Mouse (Mus musculus): ENCODE data around the gene S100a7a. TPM values are rescaled to one million over a fixed set of nuclear protein-coding genes. Genes with fewer than 3 reads are reported as not detected.

The S100a7a gene
- polyA plus RNA-seq, 1 experiment from 2014 or later: not detected

- no peak overlapping the region for H3K27ac ChIP-seq (replicated peaks)
- 86% methylated on average over 2 of the region's 2 CpGs for WGBS
Observed at GRCm38 (mm10) chr3:90631984-90632383, 21.8 kb upstream of the S100a7a start.

GRCm38 (mm10) chr3:90638511-90639275 lies 15.1 kb upstream of the S100a7a start:
- Histone ChIP-seq H3K27ac (replicated peaks) (no peak overlapping the region), H3K9ac (no peak overlapping the region), H3K9me3 (no peaks in the 10 kb centered on the region), H3K27me3 (no peaks in the 10 kb centered on the region), H3K4me3 (no peak overlapping the region), H3K4me1 (replicated peaks) (no peaks in the 10 kb centered on the region), H3K36me3 (no peaks in the 10 kb centered on the region), H3K4me2 (no peak overlapping the region)
- 91% methylated on average over 1 of the region's 1 CpGs for WGBS
- ATAC-seq (ENCODE audit: low FRiP score, low read depth): no peak

More at GRCm38 (mm10) chr3:90631984-90632383, 21.8 kb upstream of the S100a7a start:
- Histone ChIP-seq H3K4me3 (no peak overlapping the region), H3K36me3 (no peaks in the 10 kb centered on the region), H3K9ac (no peak overlapping the region), H3K9me3 (no peaks in the 10 kb centered on the region), H3K4me1 (replicated peaks) (no peaks in the 10 kb centered on the region), H3K27me3 (no peaks in the 10 kb centered on the region), H3K4me2 (no peak overlapping the region)
- no peak for ATAC-seq (ENCODE audit: low FRiP score, low read depth)

GRCm38 (mm10) chr3:90639511-90640154 lies 14.2 kb upstream of the S100a7a start:
- 53% methylated on average over 7 of the region's 7 CpGs for WGBS
- no peaks in the 10 kb centered on the region for H3K9me3 ChIP-seq

GRCm38 (mm10) chr3:90640981-90641380 lies 12.8 kb upstream of the S100a7a start:
- Histone ChIP-seq H3K4me2 (no peak overlapping the region), H3K4me3 (no peak overlapping the region), H3K27ac (replicated peaks) (no peak overlapping the region), H3K27me3 (no peaks in the 10 kb centered on the region), H3K4me1 (replicated peaks) (no peaks in the 10 kb centered on the region), H3K9me3 (no peaks in the 10 kb centered on the region), H3K36me3 (no peaks in the 10 kb centered on the region), H3K9ac (no peak overlapping the region)
- no peak for ATAC-seq (ENCODE audit: low FRiP score, low read depth)
- WGBS: 86% methylated on average over 7 of the region's 7 CpGs

More at GRCm38 (mm10) chr3:90639511-90640154, 14.2 kb upstream of the S100a7a start:
- no peaks in the 10 kb centered on the region for H3K4me1 ChIP-seq (replicated peaks)
- H3K36me3 ChIP-seq: no peaks in the 10 kb centered on the region
- ATAC-seq (ENCODE audit: low FRiP score, low read depth): no peak
- no peaks in the 10 kb centered on the region for H3K27me3 ChIP-seq
- no peak overlapping the region for H3K4me3 ChIP-seq
- no peak overlapping the region for H3K4me2 ChIP-seq
- H3K27ac ChIP-seq (replicated peaks): no peak overlapping the region
- H3K9ac ChIP-seq: no peak overlapping the region

DNA sequence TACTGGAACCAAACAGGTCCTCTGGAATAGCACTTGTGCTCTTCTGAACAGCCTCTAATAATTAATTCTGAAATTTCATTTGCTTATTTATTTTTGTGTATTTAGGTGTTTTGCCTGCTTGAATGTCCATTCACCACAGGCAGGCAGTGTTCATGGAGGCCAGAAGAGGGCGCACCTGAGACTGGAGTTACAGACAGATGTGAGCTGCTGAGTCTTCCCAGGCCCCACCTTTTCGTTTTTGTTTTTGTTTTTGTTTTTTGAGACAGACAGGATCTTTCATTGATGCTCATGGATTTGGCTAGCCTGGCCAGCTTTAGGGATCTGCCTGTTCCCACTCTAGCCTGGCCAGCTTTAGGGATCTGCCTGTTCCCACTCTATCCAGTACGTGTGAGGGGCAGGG lies 9.6 kb upstream of the S100a7a start:
- Histone ChIP-seq H3K4me2 (no peak overlapping the region), H3K4me1 (replicated peaks) (no peaks in the 10 kb centered on the region), H3K36me3 (no peaks in the 10 kb centered on the region), H3K4me3 (no peak overlapping the region), H3K9ac (no peak overlapping the region), H3K9me3 (no peaks in the 10 kb centered on the region), H3K27me3 (no peaks in the 10 kb centered on the region), H3K27ac (replicated peaks) (no peak overlapping the region)
- 48% methylated on average over 3 of the region's 3 CpGs for WGBS
- ATAC-seq (ENCODE audit: low FRiP score, low read depth): no peak

DNA sequence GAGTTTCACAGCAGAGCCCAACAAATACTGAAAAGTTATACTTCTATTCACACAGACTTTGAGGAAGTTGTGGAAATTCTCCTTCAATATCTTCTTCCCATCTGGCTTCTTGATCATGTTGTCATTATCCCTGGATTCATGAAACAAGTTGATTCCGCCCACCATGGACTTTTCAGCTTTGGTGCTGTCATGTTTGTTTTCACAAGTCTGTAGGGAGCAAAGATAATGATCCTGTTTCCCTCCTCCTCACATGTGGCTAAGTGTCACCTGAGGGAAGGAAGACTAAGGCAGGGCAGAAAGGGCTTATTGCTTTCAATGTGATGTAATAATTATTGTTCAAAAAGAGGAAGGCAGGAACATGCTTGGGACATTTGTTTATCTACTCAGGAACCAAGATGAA lies 6.5 kb upstream of the S100a7a start:
- no peak for ATAC-seq (ENCODE audit: low FRiP score, low read depth)
- H3K9ac ChIP-seq: no peak overlapping the region
- no peaks in the 10 kb centered on the region for H3K9me3 ChIP-seq
- no peak overlapping the region for H3K27ac ChIP-seq (replicated peaks)
- no peaks in the 10 kb centered on the region for H3K36me3 ChIP-seq
- no peaks in the 10 kb centered on the region for H3K27me3 ChIP-seq
- WGBS: 83% methylated on average over 1 of the region's 1 CpGs
- H3K4me2 ChIP-seq: no peak overlapping the region
- H3K4me1 ChIP-seq (replicated peaks): no peaks in the 10 kb centered on the region
- no peak overlapping the region for H3K4me3 ChIP-seq

- no peak overlapping the region for H3K4me3 ChIP-seq
- ATAC-seq (ENCODE audit: low FRiP score, low read depth): no peak
- H3K4me2 ChIP-seq: no peak overlapping the region
- H3K9me3 ChIP-seq: no peaks in the 10 kb centered on the region
- no peaks in the 10 kb centered on the region for H3K36me3 ChIP-seq
- H3K27ac ChIP-seq (replicated peaks): no peak overlapping the region
- H3K4me1 ChIP-seq (replicated peaks): no peaks in the 10 kb centered on the region
- no peaks in the 10 kb centered on the region for H3K27me3 ChIP-seq
- no peak overlapping the region for H3K9ac ChIP-seq
Observed at GRCm38 (mm10) chr3:90648981-90649380, 4.8 kb upstream of the S100a7a start.

- ATAC-seq (ENCODE audit: low FRiP score, low read depth): no peak
Observed at GRCm38 (mm10) chr3:90649832-90650231, 4.0 kb upstream of the S100a7a start.

DNA sequence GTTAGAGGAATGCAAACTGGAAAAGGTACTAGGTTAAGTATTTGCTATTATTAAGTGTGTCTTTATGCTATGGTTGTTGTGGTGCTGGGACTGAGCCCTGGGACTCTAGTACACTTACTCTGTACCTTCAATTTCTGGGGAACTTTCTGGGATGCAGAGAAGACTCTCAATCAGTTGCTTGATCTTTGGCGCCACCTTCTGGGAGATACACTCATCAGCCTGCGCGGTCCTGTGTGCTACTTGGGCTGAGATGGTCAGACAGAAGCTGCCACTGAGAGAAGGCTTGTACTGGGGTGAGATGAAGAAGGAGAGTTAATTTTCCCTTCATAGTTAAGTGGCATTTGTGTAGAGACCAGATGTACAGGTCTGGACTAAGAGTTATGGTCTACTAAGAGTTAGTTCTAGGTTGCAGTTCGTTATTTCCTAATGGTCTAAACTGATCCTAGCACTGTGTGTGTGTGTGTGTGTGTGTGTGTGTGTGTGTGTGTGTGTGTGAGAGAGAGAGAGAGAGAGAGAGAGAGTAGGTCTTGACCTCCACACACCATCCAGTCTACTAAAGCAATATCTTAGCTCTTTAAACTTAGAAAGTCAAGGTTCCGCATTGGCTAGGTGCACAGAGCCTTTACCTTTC lies 824 bp upstream of the S100a7a start:
- Histone ChIP-seq H3K9ac (no peak overlapping the region), H3K27ac (replicated peaks) (no peak overlapping the region), H3K4me1 (replicated peaks) (no peaks in the 10 kb centered on the region), H3K9me3 (no peaks in the 10 kb centered on the region), H3K4me2 (no peak overlapping the region), H3K36me3 (no peaks in the 10 kb centered on the region), H3K4me3 (no peak overlapping the region), H3K27me3 (no peaks in the 10 kb centered on the region)
- 35% methylated on average over 5 of the region's 5 CpGs for WGBS
- peak; percentile 93 for ATAC-seq (ENCODE audit: low FRiP score, low read depth)

More at GRCm38 (mm10) chr3:90649832-90650231, 4.0 kb upstream of the S100a7a start:
- H3K36me3 ChIP-seq: no peaks in the 10 kb centered on the region
- H3K9ac ChIP-seq: no peak overlapping the region
- 81% methylated on average over 2 of the region's 2 CpGs for WGBS
- no peak overlapping the region for H3K27ac ChIP-seq (replicated peaks)
- H3K4me2 ChIP-seq: no peak overlapping the region
- no peaks in the 10 kb centered on the region for H3K4me1 ChIP-seq (replicated peaks)
- H3K9me3 ChIP-seq: no peaks in the 10 kb centered on the region
- H3K4me3 ChIP-seq: no peak overlapping the region
- no peaks in the 10 kb centered on the region for H3K27me3 ChIP-seq

DNA sequence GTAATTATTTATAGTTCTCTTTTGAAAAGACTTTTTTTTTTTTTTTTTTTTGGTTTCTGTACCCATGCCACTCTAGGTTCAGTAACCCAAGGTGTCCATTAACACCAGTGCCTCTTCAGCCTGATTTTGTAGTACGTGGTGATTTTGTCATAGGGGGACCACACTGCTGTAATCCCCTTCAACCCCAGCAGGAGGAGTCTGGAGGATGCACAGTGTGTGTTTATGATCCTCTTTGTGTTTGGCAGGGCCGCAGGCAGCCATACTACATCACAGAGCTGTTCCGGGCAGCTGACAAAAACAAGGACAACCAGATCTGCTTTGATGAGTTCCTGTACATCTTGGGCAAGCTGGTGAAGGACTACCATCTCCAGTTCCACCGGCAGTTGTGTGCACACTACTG lies 3.6 kb downstream of the S100a7a start:
- no peak overlapping the region for H3K9ac ChIP-seq
- H3K4me3 ChIP-seq: no peak overlapping the region
- H3K36me3 ChIP-seq: no peaks in the 10 kb centered on the region
- H3K9me3 ChIP-seq: no peaks in the 10 kb centered on the region
- no peaks in the 10 kb centered on the region for H3K4me1 ChIP-seq (replicated peaks)
- H3K4me2 ChIP-seq: no peak overlapping the region
- ATAC-seq (ENCODE audit: low FRiP score, low read depth): no peak
- no peak overlapping the region for H3K27ac ChIP-seq (replicated peaks)
- no peaks in the 10 kb centered on the region for H3K27me3 ChIP-seq
- 77% methylated on average over 4 of the region's 4 CpGs for WGBS

DNA sequence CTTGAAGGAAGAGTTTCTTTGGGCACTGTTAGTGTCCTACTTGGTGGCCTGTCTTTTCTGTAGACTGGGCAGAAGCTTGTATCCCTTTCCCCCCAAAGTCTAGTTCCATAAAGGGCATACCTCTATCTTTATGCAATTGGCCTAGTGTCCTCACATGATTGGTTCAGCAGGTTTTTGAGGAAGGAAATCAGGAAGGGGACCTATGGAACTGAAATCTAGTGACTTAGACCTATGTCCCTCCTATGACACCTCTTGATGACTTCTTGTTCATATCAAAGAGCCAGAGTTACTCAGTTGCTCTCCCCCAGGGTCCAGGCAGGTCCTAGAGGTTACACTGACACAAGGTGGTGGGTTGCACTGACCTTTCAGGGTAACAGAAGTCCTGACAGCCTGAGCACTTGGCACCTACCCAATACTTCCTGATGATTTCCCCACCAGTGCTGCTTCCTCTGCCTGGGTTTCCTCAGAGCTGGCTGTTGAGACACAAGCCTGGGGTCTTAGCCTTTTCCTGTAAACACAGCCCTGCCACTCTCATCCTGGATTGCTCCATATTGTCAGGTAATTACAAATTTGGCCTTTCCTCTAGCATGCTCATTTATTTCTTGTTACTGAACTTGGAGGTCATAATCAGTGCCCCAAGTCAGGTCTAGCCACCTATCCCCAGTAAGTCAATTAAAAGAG lies 5.7 kb downstream of the S100a7a start:
- Histone ChIP-seq H3K4me1 (replicated peaks) (no peaks in the 10 kb centered on the region), H3K36me3 (no peaks in the 10 kb centered on the region), H3K27me3 (no peaks in the 10 kb centered on the region), H3K4me3 (no peak overlapping the region), H3K9ac (no peak overlapping the region), H3K4me2 (no peak overlapping the region), H3K9me3 (no peaks in the 10 kb centered on the region), H3K27ac (replicated peaks) (no peak overlapping the region)
- no peak for ATAC-seq (ENCODE audit: low FRiP score, low read depth)

DNA sequence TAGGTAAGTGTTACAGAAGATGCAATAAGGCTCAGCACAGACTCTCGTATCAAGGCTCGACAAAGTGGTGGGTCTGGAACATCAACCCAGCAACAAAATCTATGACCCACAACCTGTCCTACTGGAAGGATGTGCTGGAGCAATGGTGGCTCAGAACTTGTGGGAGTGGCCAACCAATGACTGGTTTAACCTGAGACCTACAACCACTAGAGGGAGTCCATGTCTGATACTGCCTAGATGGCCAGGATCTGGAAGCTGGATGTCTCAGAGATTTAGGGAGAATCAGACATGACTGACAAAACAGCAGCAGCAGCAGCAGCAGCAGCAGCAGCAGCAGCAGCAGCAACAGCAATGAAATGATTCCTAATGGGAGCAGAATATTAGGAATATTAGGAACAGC lies 10.4 kb downstream of the S100a7a start:
- Histone ChIP-seq H3K4me3 (no peak overlapping the region), H3K27ac (replicated peaks) (no peak overlapping the region), H3K9ac (no peak overlapping the region), H3K36me3 (no peaks in the 10 kb centered on the region), H3K4me1 (replicated peaks) (no peaks in the 10 kb centered on the region), H3K9me3 (no peaks in the 10 kb centered on the region), H3K27me3 (no peaks in the 10 kb centered on the region), H3K4me2 (no peak overlapping the region)
- no peak for ATAC-seq (ENCODE audit: low FRiP score, low read depth)
- WGBS: 94% methylated on average over 2 of the region's 2 CpGs
